Mouse (Mus musculus) C2C12 (cell line): ENCODE data around the gene Mest.

ENCODE experiments used
- CEBPB ChIP-seq: IDR thresholded peaks from one replicate; pipeline ENCODE4 v1.6.1; 2011; ENCODE audit warnings: low read depth, mild to moderate bottlenecking, control low read depth, moderate library complexity
- CTCF ChIP-seq: IDR thresholded peaks from one replicate; pipeline ENCODE4 v1.5.1; 2011; ENCODE audit not compliant: control insufficient read depth, insufficient read depth, insufficient read length
- FOSL1 ChIP-seq: IDR thresholded peaks from one replicate; pipeline ENCODE4 v1.8.0; 2011; ENCODE audit warnings: mild to moderate bottlenecking, low read length; ENCODE audit not compliant: poor library complexity, insufficient read depth, severe bottlenecking
- MAX ChIP-seq: IDR thresholded peaks from one replicate; pipeline ENCODE4 v1.6.1; 2011; ENCODE audit warnings: mild to moderate bottlenecking, control low read depth
- MYOD1 ChIP-seq: IDR thresholded peaks from one replicate; pipeline ENCODE4 v1.6.1; 2011; ENCODE audit warnings: low read depth; ENCODE audit not compliant: control insufficient read depth, insufficient read length
- MYOG ChIP-seq: IDR thresholded peaks from one replicate; pipeline ENCODE4 v1.6.1; 2011; ENCODE audit not compliant: control insufficient read depth, insufficient read length; ENCODE audit errors: extremely low read depth
- USF1 ChIP-seq: IDR thresholded peaks from one replicate; pipeline ENCODE4 v1.6.1; 2011; ENCODE audit warnings: low read depth, mild to moderate bottlenecking, control low read depth, moderate library complexity

GRCm38 (mm10) chr6:30710371-30711364 lies 12.7 kb upstream of the Mest start:
- TF ChIP-seq MAX, result no peak
- no peak for TF ChIP-seq CTCF
- TF ChIP-seq MYOD1, result no peak
- TF ChIP-seq USF1, result no peak
- no peak for TF ChIP-seq FOSL1
- TF ChIP-seq CEBPB, result no peak
- TF ChIP-seq MYOG, result no peak
